Mouse (Mus musculus): ENCODE measurements at regions not wholly inside any gene's neighbourhood (a gene's known extent, or its start where the extent isn't known, plus 50 kb on each side); places are given as distances from the start of the nearest gene placed in this dataset.

- no peaks in the 10 kb centered on the region for H3K36me3 ChIP-seq
- no peaks in the 10 kb centered on the region for H3K4me1 ChIP-seq
- H3K4me3 ChIP-seq: no peak overlapping the region
- no peak overlapping the region for H3K27ac ChIP-seq
- H3K4me2 ChIP-seq (replicated peaks): no peak overlapping the region
- H3K9ac ChIP-seq: no peak overlapping the region
- 62% methylated on average over 12 of the region's 12 CpGs for WGBS
- no peaks in the 10 kb centered on the region for H3K27me3 ChIP-seq
- no peaks in the 10 kb centered on the region for H3K9me3 ChIP-seq (replicated peaks)
- ATAC-seq (ENCODE audit: low FRiP score): no peak
Measured at GRCm38 (mm10) chr4:53277741-53278525, 118.2 kb upstream of the Abca1 start.

GRCm38 (mm10) chr4:53270433-53270832 is 110.7 kb upstream of the Abca1 start:
- Histone ChIP-seq H3K27me3 (no peaks in the 10 kb centered on the region), H3K27ac (no peak overlapping the region)

GRCm38 (mm10) chr4:53269999-53270398 is 110.3 kb upstream of the Abca1 start:
- Histone ChIP-seq H3K9me3 (replicated peaks) (no peaks in the 10 kb centered on the region), H3K36me3 (no peaks in the 10 kb centered on the region), H3K27ac (no peak overlapping the region), H3K27me3 (no peaks in the 10 kb centered on the region), H3K4me1 (no peaks in the 10 kb centered on the region), H3K4me3 (no peak overlapping the region), H3K9ac (no peak overlapping the region), H3K4me2 (replicated peaks) (no peak overlapping the region)
- WGBS: 88% methylated on average over 5 of the region's 5 CpGs
- ATAC-seq (ENCODE audit: low FRiP score): no peak

More at GRCm38 (mm10) chr4:53270433-53270832, 110.7 kb upstream of the Abca1 start:
- WGBS: 89% methylated on average over 10 of the region's 10 CpGs
- Histone ChIP-seq H3K4me2 (replicated peaks) (no peak overlapping the region), H3K9me3 (replicated peaks) (no peaks in the 10 kb centered on the region), H3K4me3 (no peak overlapping the region), H3K36me3 (no peaks in the 10 kb centered on the region), H3K9ac (no peak overlapping the region), H3K4me1 (no peaks in the 10 kb centered on the region)
- ATAC-seq (ENCODE audit: low FRiP score): no peak; the same call in 1 of the 2 replicates

- no peak for ATAC-seq (ENCODE audit: low FRiP score)
- H3K4me3 ChIP-seq: no peak overlapping the region
- no peak overlapping the region for H3K9ac ChIP-seq
- H3K9me3 ChIP-seq (replicated peaks): no peaks in the 10 kb centered on the region
- H3K4me1 ChIP-seq: peaks cover 1% of the 10 kb centered on the region
- no peaks in the 10 kb centered on the region for H3K27me3 ChIP-seq
- no peak overlapping the region for H3K4me2 ChIP-seq (replicated peaks)
- 93% methylated on average over 5 of the region's 5 CpGs for WGBS
- H3K36me3 ChIP-seq: no peaks in the 10 kb centered on the region
- H3K27ac ChIP-seq: no peak overlapping the region
Measured at GRCm38 (mm10) chr4:53269251-53269842, 109.7 kb upstream of the Abca1 start.

- H3K4me1 ChIP-seq: peaks cover 8% of the 10 kb centered on the region
- no peaks in the 10 kb centered on the region for H3K36me3 ChIP-seq
- H3K4me2 ChIP-seq (replicated peaks): no peak overlapping the region
- H3K27ac ChIP-seq: no peak overlapping the region
- H3K4me3 ChIP-seq: no peak overlapping the region
- no peaks in the 10 kb centered on the region for H3K27me3 ChIP-seq
- H3K9ac ChIP-seq: no peak overlapping the region
- no peaks in the 10 kb centered on the region for H3K9me3 ChIP-seq (replicated peaks)
- 86% methylated on average over 5 of the region's 5 CpGs for WGBS
- ATAC-seq (ENCODE audit: low FRiP score): no peak
Measured at GRCm38 (mm10) chr4:53264901-53265300, 105.2 kb upstream of the Abca1 start.

GRCm38 (mm10) chr4:53264501-53264900 is 104.8 kb upstream of the Abca1 start:
- peaks cover 8% of the 10 kb centered on the region for H3K4me1 ChIP-seq
- H3K4me2 ChIP-seq (replicated peaks): no peak overlapping the region
- H3K4me3 ChIP-seq: no peak overlapping the region
- H3K9me3 ChIP-seq (replicated peaks): no peaks in the 10 kb centered on the region
- H3K9ac ChIP-seq: no peak overlapping the region
- H3K27ac ChIP-seq: no peak overlapping the region
- WGBS: 78% methylated on average over 2 of the region's 2 CpGs
- ATAC-seq (ENCODE audit: low FRiP score): no peak
- no peaks in the 10 kb centered on the region for H3K27me3 ChIP-seq
- H3K36me3 ChIP-seq: no peaks in the 10 kb centered on the region

GRCm38 (mm10) chr4:53263776-53264175 is 104.1 kb upstream of the Abca1 start:
- H3K4me3 ChIP-seq: no peak overlapping the region
- whole genome bisulfite sequencing: 54% methylated on average over 13 of the region's 13 CpGs
- no peak overlapping the region for H3K27ac ChIP-seq
- H3K36me3 ChIP-seq: no peaks in the 10 kb centered on the region
- peaks cover 8% of the 10 kb centered on the region for H3K4me1 ChIP-seq
- H3K9me3 ChIP-seq (replicated peaks): no peaks in the 10 kb centered on the region
- no peak overlapping the region for H3K9ac ChIP-seq
- no peak overlapping the region for H3K4me2 ChIP-seq (replicated peaks)
- ATAC-seq (ENCODE audit: low FRiP score): peak; percentile 64; the same call in 1 of the 2 replicates
- H3K27me3 ChIP-seq: no peaks in the 10 kb centered on the region

- Histone ChIP-seq H3K4me3 (no peak overlapping the region), H3K9ac (no peak overlapping the region), H3K9me3 (replicated peaks) (no peaks in the 10 kb centered on the region), H3K27ac (no peak overlapping the region), H3K27me3 (no peaks in the 10 kb centered on the region), H3K36me3 (no peaks in the 10 kb centered on the region), H3K4me2 (replicated peaks) (no peak overlapping the region), H3K4me1 (peaks cover 8% of the 10 kb centered on the region)
- WGBS: 92% methylated on average over 5 of the region's 5 CpGs
- no peak for ATAC-seq (ENCODE audit: low FRiP score)
Measured at GRCm38 (mm10) chr4:53262466-53262865, 102.8 kb upstream of the Abca1 start.

GRCm38 (mm10) chr4:53261556-53262140 is 102.0 kb upstream of the Abca1 start:
- no peaks in the 10 kb centered on the region for H3K36me3 ChIP-seq
- H3K4me3 ChIP-seq: no peak overlapping the region
- no peak overlapping the region for H3K9ac ChIP-seq
- WGBS: 79% methylated on average over 6 of the region's 6 CpGs
- no peak overlapping the region for H3K27ac ChIP-seq
- H3K4me1 ChIP-seq: peaks cover 8% of the 10 kb centered on the region
- H3K9me3 ChIP-seq (replicated peaks): no peaks in the 10 kb centered on the region
- H3K27me3 ChIP-seq: no peaks in the 10 kb centered on the region
- H3K4me2 ChIP-seq (replicated peaks): no peak overlapping the region
- ATAC-seq (ENCODE audit: low FRiP score): no peak

GRCm38 (mm10) chr4:53258975-53259374 is 99.3 kb upstream of the Abca1 start:
- Histone ChIP-seq H3K4me3 (no peak overlapping the region), H3K4me1 (peaks cover 3% of the 10 kb centered on the region; the same call in 1 of the 2 replicates), H3K9ac (no peak overlapping the region), H3K27ac (no peak overlapping the region), H3K4me2 (replicated peaks) (no peak overlapping the region), H3K27me3 (no peaks in the 10 kb centered on the region), H3K9me3 (replicated peaks) (no peaks in the 10 kb centered on the region), H3K36me3 (no peaks in the 10 kb centered on the region)
- 91% methylated on average over 6 of the region's 6 CpGs for WGBS
- ATAC-seq (ENCODE audit: low FRiP score): no peak

GRCm38 (mm10) chr4:53256996-53257395 is 97.3 kb upstream of the Abca1 start:
- Histone ChIP-seq H3K9ac (no peak overlapping the region), H3K9me3 (replicated peaks) (no peaks in the 10 kb centered on the region), H3K27ac (no peak overlapping the region), H3K4me1 (no peaks in the 10 kb centered on the region), H3K4me2 (replicated peaks) (no peak overlapping the region), H3K27me3 (no peaks in the 10 kb centered on the region), H3K36me3 (no peaks in the 10 kb centered on the region), H3K4me3 (no peak overlapping the region)
- 89% methylated on average over 5 of the region's 5 CpGs for WGBS
- no peak for ATAC-seq (ENCODE audit: low FRiP score)

- H3K27me3 ChIP-seq: no peaks in the 10 kb centered on the region
- H3K27ac ChIP-seq: no peak overlapping the region
- WGBS: 70% methylated on average over 6 of the region's 6 CpGs
- no peaks in the 10 kb centered on the region for H3K9me3 ChIP-seq (replicated peaks)
- H3K4me3 ChIP-seq: no peak overlapping the region
- no peak overlapping the region for H3K9ac ChIP-seq
- no peak for ATAC-seq (ENCODE audit: low FRiP score)
- no peaks in the 10 kb centered on the region for H3K36me3 ChIP-seq
- H3K4me1 ChIP-seq: no peaks in the 10 kb centered on the region
- H3K4me2 ChIP-seq (replicated peaks): no peak overlapping the region
Measured at GRCm38 (mm10) chr4:53254483-53254882, 94.8 kb upstream of the Abca1 start.

Data from hindbrain, embryonic 12.5 days (tissue).